Mouse (Mus musculus) B cell, adult 62 days (primary cell): ENCODE measurements around the gene Scube1. TPM values are rescaled to one million over a fixed set of nuclear protein-coding genes. Genes with fewer than 3 reads are reported as not detected.

Source experiments
- total RNA-seq: library from RNA; stranded (reverse); gene quantifications from 4 replicates; pipeline ENCODE4 v1.2.4, GENCODE M21; 2023

Gene Scube1
- not detected in 4 replicates for total RNA-seq

GRCm38 (mm10) chr15:83724886-83725269 lies at the start of gene Scube1:
TSS of gene Scube1 (minus strand) at chr15:83725021.

GRCm38 (mm10) chr15:83594513-83595363 lies 130.1 kb downstream of the Scube1 start, which contains the start of gene Ttll12:
TSS of gene Ttll12 (minus strand) at chr15:83595157.

DNA sequence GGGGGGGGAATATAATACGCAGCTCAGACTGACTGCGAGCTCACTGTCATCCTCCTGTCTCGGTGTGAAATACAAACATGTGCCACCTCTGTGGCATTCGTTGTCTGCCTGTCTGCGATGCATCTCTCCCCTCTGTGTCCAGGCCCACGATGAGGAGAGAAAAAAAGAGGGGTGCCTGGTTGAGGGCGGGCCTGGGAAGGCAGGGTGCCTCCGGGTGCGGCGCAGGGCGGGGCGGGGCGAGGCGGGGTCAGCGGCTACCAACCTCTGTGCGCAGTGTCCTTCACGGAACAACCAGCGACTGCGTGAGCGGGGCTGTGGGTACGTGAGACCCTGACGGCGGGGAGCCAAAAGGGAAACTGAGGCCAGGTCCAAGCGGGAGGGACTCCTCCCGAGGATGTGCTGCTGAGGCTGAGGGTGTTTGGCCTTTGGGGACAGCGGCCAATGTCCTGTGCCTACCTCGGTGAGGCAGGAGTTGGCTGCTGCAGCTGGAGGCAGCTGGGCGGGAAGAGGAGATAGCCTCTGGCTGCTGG lies 161.4 kb downstream of the Scube1 start, which contains the start of the genes Tspo and Mcat:
Gene Tspo, plus strand, starts transcription at position 266 of the 530 bp plus-strand sequence.
Gene Mcat, minus strand, starts transcription at position 461 of the 530 bp plus-strand sequence.

Other genes with a start within 250 kb of the Scube1 start
- gene Ttll1, start 214.1 kb downstream of the Scube1 start, total RNA-seq = 5.8 to 8.1 TPM (median 7.4 TPM) in 4 replicates
- gene Bik, start 198.2 kb downstream of the Scube1 start, total RNA-seq = not detected in 4 replicates
- 52.6 to 63.6 TPM (median 60.8 TPM) in 4 replicates for gene Tspo, start 161.4 kb downstream of the Scube1 start, total RNA-seq
- gene Mcat, start 161.2 kb downstream of the Scube1 start, total RNA-seq = 18.9 to 19.9 TPM (median 19.5 TPM) in 4 replicates
- gene Ttll12, start 129.9 kb downstream of the Scube1 start, total RNA-seq = 5.7 to 8.0 TPM (median 6.2 TPM) in 4 replicates
- not detected in 4 replicates for gene Mpped1, start 54.4 kb upstream of the Scube1 start, total RNA-seq